Mouse (Mus musculus) embryonic facial prominence, embryonic 14.5 days (tissue): ENCODE measurements around the gene Dok4. TPM values are rescaled to one million over a fixed set of nuclear protein-coding genes. Genes with fewer than 3 reads are reported as not detected.

Experiments used
- ATAC-seq: fragments of 200-750 bp; cut with Nextera tagmentation; 2 replicates; pipeline ENCODE4 v1.8.0; 2017; ENCODE audit warnings: low read depth, moderate number of reproducible peaks, moderate TSS enrichment
- DNase-seq: peaks from one replicate; pipeline ENCODE4 v3.0.0-alpha.2; 2015; ENCODE audit warnings: low spot score
- H3K27ac ChIP-seq: fragments of 300-500 bp; sonication (generic); replicated peaks from 2 replicates; pipeline ENCODE4 v1.5.1; 2014; ENCODE audit warnings: low read depth, mild to moderate bottlenecking, low read length, moderate library complexity
- H3K27me3 ChIP-seq: fragments of 300-500 bp; sonication (generic); replicated peaks from 2 replicates; pipeline ENCODE4 v1.6.1; 2014; ENCODE audit warnings: low read length; ENCODE audit not compliant: control insufficient read depth, insufficient read depth
- H3K36me3 ChIP-seq: fragments of 300-500 bp; sonication (generic); 2 replicates; pipeline ENCODE4 v1.6.1; 2014; ENCODE audit warnings: low read length, mixed read lengths; ENCODE audit not compliant: control insufficient read depth, insufficient read depth
- H3K4me1 ChIP-seq: fragments of 300-500 bp; sonication (generic); 2 replicates; pipeline ENCODE4 v1.6.1; 2014; ENCODE audit warnings: antibody characterized with exemption, low read length; ENCODE audit not compliant: control insufficient read depth, insufficient read depth
- H3K4me2 ChIP-seq: fragments of 300-500 bp; sonication (generic); 2 replicates; pipeline ENCODE4 v1.6.1; 2014; ENCODE audit warnings: low read depth, mild to moderate bottlenecking, low read length, moderate library complexity, mixed read lengths
- H3K4me3 ChIP-seq: fragments of 300-500 bp; sonication (generic); 2 replicates; pipeline ENCODE4 v1.5.1; 2014; ENCODE audit warnings: low read depth, mild to moderate bottlenecking, low read length
- H3K9ac ChIP-seq: fragments of 300-500 bp; sonication (generic); 2 replicates; pipeline ENCODE4 v1.6.1; 2014; ENCODE audit warnings: low read depth, mild to moderate bottlenecking, low read length, moderate library complexity, mixed read lengths
- H3K9me3 ChIP-seq: fragments of 300-500 bp; sonication (generic); 2 replicates; pipeline ENCODE4 v1.6.1; 2016; ENCODE audit warnings: low read length; ENCODE audit not compliant: control insufficient read depth
- WGBS: fragments of 180-500 bp; shearing (Covaris S2); extraction: QIAGEN DNeasy Blood & Tissue Kit; methylation state at CpG from one replicate; pipeline ENCODE4 v1.1.7; 2014; 5-methylcytosine and 5-hydroxymethylcytosine counted together
- polyA plus RNA-seq: library from polyadenylated mRNA; unstranded; fragments of >200 nt; fragmentation: Nextera tagmentation; extraction: Ambion mirVana; gene quantifications from 2 replicates; pipeline ENCODE4 v1.2.1, GENCODE M21; 2014

Gene Dok4
- 30.6 and 31.6 TPM in 2 replicates for polyA plus RNA-seq

DNA sequence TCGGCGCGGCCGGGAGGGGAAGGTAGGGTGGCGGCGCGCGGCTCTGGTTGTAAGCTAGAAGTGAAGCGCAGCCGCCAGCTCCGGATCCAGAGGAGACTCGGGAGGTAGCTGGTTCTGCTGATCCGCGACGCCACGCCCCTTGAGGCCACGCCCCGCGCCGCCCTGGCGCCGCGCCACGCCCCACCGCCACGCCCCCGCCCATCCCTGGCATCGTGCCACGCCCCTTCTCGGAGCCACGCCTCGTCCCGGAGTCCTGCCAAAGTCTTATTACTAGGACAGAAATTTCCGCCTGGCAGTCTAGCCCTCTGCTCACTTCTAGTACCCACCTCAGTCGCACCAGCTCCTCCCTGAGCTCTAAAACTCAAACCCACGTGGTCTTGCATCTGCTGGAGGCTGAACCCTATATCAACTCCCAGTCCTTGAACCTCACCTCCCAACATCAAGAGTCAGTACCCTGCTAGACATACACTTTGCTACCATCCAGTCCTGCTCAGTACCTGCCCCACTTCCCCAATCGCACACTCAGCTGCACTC lies at the start of gene Dok4:
TSS of gene Dok4 (minus strand) at position 134 of the 534 bp plus-strand sequence.
- peak within 1 kb of the TSS; percentile 71 for H3K27ac ChIP-seq
- H3K4me2 ChIP-seq: peak within 1 kb of the TSS; percentile 96
- no peaks in the 10 kb centered on the region for H3K9me3 ChIP-seq
- H3K4me1 ChIP-seq: peaks cover 25% of the 10 kb centered on the region
- 4% methylated on average over 17 of the region's 37 CpGs for WGBS
- peaks cover 7% of the 10 kb centered on the region; the same call in 1 of the 2 replicates for H3K27me3 ChIP-seq
- DNase-seq (peak; percentile 89), ATAC-seq (peak; percentile 77)
- peak within 1 kb of the TSS; percentile 76 for H3K9ac ChIP-seq
- H3K4me3 ChIP-seq: peak within 1 kb of the TSS; percentile 66
- no peaks in the 10 kb centered on the region for H3K36me3 ChIP-seq

DNA sequence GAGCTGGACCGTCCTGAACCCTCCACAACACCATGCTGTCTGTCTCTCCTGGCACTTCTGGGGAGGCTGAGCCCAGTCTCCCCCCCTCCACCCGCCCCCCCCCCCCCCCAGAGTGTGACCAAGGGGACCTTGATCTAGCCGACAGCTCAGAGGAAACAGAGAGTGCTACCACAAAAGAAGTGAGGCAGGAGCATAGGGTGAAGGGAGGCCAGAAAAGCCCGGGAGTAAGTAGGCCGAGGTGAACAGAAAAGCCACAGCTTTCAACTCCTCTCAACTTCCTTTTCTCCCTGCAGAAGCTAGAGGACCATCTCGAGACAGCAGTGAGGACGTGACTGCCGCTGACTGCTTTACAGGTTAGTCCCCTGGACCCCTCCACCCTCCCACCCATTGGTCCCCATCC lies 47.3 kb upstream of the Dok4 start, which contains the start of gene Adgrg5:
TSS of gene Adgrg5 (plus strand) at position 290 of the 400 bp plus-strand sequence.
- H3K36me3 ChIP-seq: no peaks in the 10 kb centered on the region
- no peak for ATAC-seq
- no peak within 1 kb of the TSS for H3K4me3 ChIP-seq
- H3K4me2 ChIP-seq: no peak within 1 kb of the TSS
- 0 out of 2 replicates have a peak, but pooled peaks cover under 1% of the 10 kb centered on the region for H3K4me1 ChIP-seq
- no peak within 1 kb of the TSS for H3K27ac ChIP-seq
- 58% methylated on average over 6 of the region's 8 CpGs for WGBS
- no peaks in the 10 kb centered on the region for H3K9me3 ChIP-seq
- no peaks in the 10 kb centered on the region for H3K27me3 ChIP-seq
- DNase-seq: no peak
- H3K9ac ChIP-seq: no peak within 1 kb of the TSS

DNA sequence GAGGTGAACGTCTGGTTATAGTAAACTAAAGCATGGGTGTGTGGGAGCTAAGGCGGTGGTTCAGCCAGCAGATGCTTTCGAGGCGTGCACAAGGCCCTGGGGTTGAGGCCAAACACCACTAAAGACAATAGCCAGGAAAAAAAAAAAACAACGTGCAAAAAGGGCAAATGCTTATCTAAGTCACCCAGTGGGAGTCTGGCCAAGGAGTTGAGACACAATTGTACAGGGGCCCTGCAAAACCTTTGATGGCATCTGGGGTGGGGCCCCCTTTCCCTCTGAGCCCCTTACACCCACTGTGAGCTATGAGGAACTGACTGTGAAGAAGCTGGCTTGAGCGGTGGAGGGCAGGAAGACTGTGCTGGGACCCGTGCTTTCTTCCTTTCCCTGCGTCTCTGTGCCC lies 46.5 kb upstream of the Dok4 start:
- 0 out of 2 replicates have a peak, but pooled peaks cover 4% of the 10 kb centered on the region for H3K4me1 ChIP-seq
- ATAC-seq (no peak), DNase-seq (no peak)
- H3K36me3 ChIP-seq: no peaks in the 10 kb centered on the region
- WGBS: 37% methylated on average over 8 of the region's 8 CpGs
- H3K4me3 ChIP-seq: no peak overlapping the region
- no peaks in the 10 kb centered on the region for H3K27me3 ChIP-seq
- H3K9me3 ChIP-seq: no peaks in the 10 kb centered on the region
- H3K27ac ChIP-seq: no peak overlapping the region
- H3K9ac ChIP-seq: no peak overlapping the region
- H3K4me2 ChIP-seq: no peak overlapping the region

DNA sequence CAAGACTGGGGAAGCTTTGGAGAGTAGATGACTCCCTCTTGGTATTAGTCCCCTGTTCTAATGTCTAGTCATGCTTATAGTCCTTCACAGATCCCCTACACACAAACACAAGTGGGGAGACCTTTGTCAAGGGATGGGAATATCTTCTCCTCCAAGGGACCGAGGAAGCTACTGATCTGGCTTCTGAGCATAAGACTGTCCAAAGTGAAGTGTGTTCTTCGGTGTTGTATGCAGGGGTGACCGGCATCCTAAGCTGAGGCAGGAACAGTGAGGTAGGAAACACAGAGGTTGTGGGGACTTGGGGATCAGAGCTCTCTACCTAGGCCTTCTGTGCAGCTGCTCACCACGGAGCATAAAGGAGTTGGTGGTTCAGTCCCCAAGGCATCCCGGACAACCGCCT lies 46.0 kb upstream of the Dok4 start:
- no peaks in the 10 kb centered on the region for H3K27me3 ChIP-seq
- 65% methylated on average over 6 of the region's 6 CpGs for WGBS
- H3K4me2 ChIP-seq: no peak overlapping the region
- no peak for DNase-seq
- 0 out of 2 replicates have a peak, but pooled peaks cover 4% of the 10 kb centered on the region for H3K4me1 ChIP-seq
- no peaks in the 10 kb centered on the region for H3K9me3 ChIP-seq
- no peak for ATAC-seq
- H3K36me3 ChIP-seq: no peaks in the 10 kb centered on the region
- no peak overlapping the region for H3K4me3 ChIP-seq
- no peak overlapping the region for H3K9ac ChIP-seq
- no peak overlapping the region for H3K27ac ChIP-seq

- Histone ChIP-seq H3K36me3 (no peaks in the 10 kb centered on the region), H3K9me3 (no peaks in the 10 kb centered on the region), H3K4me1 (peaks cover 31% of the 10 kb centered on the region), H3K27me3 (no peaks in the 10 kb centered on the region), H3K27ac (no peak overlapping the region), H3K9ac (no peak overlapping the region), H3K4me2 (no peak overlapping the region), H3K4me3 (no peak overlapping the region)
- ATAC-seq (no peak), DNase-seq (no peak)
These were observed 43.1 kb upstream of the Dok4 start for GRCm38 (mm10) chr8:94919256-94919655.

GRCm38 (mm10) chr8:94917851-94918495 lies 41.8 kb upstream of the Dok4 start, which contains the start of gene Ccdc102a:
TSS of gene Ccdc102a (minus strand) at chr8:94918098.
- peak within 1 kb of the TSS; percentile 90 for H3K27ac ChIP-seq
- H3K4me3 ChIP-seq: peak within 1 kb of the TSS; percentile 85
- peak; percentile 48 for ATAC-seq
- WGBS: 4% methylated on average over 27 of the region's 51 CpGs
- H3K27me3 ChIP-seq: no peaks in the 10 kb centered on the region
- H3K4me2 ChIP-seq: peak within 1 kb of the TSS; percentile 74
- H3K9ac ChIP-seq: peak within 1 kb of the TSS; percentile 93
- DNase-seq: peak; percentile 66
- peaks cover 43% of the 10 kb centered on the region for H3K4me1 ChIP-seq
- H3K9me3 ChIP-seq: no peaks in the 10 kb centered on the region
- H3K36me3 ChIP-seq: peaks cover 6% of the 10 kb centered on the region; the same call in 1 of the 2 replicates

DNA sequence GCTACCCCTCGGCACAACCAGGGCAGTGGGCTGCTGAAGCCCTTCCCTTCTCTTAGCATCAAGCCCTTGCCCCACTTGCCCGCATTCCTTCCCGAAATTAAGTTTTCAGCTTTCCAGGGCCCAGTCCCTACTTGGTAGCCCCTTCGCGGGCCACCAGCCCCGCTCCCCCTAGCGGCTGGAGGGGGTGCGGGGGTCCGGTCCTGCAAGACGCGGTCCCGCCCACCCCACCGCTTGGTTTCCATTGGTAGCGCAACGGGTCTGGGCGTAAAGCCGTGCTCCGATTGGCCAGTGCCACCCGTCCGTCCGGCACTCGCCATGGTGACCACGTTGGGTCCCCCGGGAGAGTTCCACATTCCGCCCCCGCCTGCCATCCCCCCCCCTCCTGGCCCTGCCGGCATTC lies 41.2 kb upstream of the Dok4 start:
- H3K27me3 ChIP-seq: no peaks in the 10 kb centered on the region
- peak; percentile 95 for ATAC-seq
- peaks cover 47% of the 10 kb centered on the region for H3K4me1 ChIP-seq
- H3K9me3 ChIP-seq: no peaks in the 10 kb centered on the region
- H3K27ac ChIP-seq: peak overlapping the region; percentile 90
- DNase-seq: peak; percentile 99
- H3K9ac ChIP-seq: peak overlapping the region; percentile 93
- peak overlapping the region; percentile 74 for H3K4me2 ChIP-seq
- H3K4me3 ChIP-seq: peak overlapping the region; percentile 85
- peaks cover 12% of the 10 kb centered on the region for H3K36me3 ChIP-seq
- 0% methylated on average over 21 of the region's 27 CpGs for WGBS

DNA sequence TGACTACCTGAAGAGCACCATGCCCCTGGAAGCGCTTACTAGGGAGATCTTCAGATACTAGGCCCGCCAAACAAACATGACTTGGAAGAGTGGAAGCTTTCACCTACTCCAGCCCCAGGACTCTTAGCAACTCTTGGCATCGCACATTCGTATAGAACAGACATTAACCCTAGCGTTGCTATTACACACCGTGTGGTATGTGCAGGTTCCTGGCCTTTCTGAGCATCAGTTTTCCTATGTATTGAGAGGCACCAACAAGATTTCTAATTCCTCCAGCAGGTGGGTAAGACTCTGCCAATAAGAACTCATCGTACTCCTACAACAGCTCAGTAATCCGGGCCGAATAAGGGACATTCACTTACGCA lies 40.8 kb upstream of the Dok4 start:
- WGBS: 4% methylated on average over 9 of the region's 10 CpGs
- peaks cover 47% of the 10 kb centered on the region for H3K4me1 ChIP-seq

More for the DNA sequence above, 40.8 kb upstream of the Dok4 start:
- Histone ChIP-seq H3K9ac (peak overlapping the region; percentile 93), H3K36me3 (peaks cover 16% of the 10 kb centered on the region), H3K27ac (peak overlapping the region; percentile 69), H3K4me2 (peak overlapping the region; percentile 74), H3K4me3 (peak overlapping the region; percentile 85), H3K27me3 (no peaks in the 10 kb centered on the region), H3K9me3 (no peaks in the 10 kb centered on the region)
- peak; percentile 10 for ATAC-seq
- peak; percentile 51 for DNase-seq
